Mouse (Mus musculus): ENCODE measurements at regions not wholly inside any gene's neighbourhood (a gene's known extent, or its start where the extent isn't known, plus 50 kb on each side); places are given as distances from the start of the nearest gene placed in this dataset.

DNA sequence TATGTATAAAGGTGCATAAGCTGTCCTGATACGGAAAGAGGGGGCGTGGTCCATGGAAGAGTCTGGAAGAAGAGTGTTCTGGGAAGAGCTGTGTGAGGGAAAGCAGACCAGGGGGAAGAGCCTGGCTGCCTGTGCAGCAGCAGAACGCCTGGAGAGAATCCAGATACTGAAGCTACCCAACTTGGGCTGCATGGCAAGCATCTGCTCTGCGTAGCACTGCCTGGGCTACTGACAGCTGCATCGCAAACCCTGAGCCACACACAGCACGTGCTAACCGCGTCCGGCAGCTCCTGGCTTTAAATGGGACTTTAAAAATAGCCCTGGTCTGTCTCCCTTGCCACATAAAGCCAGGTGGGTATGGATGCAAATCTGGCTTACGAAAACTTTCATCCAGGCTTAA, 78.9 kb downstream of the Spata19 start:
- TF ChIP-seq CTCF (IDR thresholded peaks at IDR 0.05; ENCODE audit: borderline replicate concordance, insufficient read depth, low read length), result no peak
- TF ChIP-seq POLR2A (IDR thresholded peaks at IDR 0.05; ENCODE audit: low read depth, low read length), result no peak

Data from embryonic fibroblast, embryonic 13.5 days (primary cell).